Mouse (Mus musculus) limb, embryonic 11.5 days (tissue): ENCODE results near the gene Gtf2h5. TPM values are rescaled to one million over a fixed set of nuclear protein-coding genes. Genes with fewer than 3 reads are reported as not detected.

Experiments used
- ATAC-seq: fragments of 200-750 bp; cut with Nextera tagmentation; 2 replicates; pipeline ENCODE4 v1.8.0; 2017; ENCODE audit warnings: low read depth; ENCODE audit not compliant: insufficient number of reproducible peaks, low FRiP score, low TSS enrichment
- DNase-seq: peaks from one replicate; pipeline ENCODE4 v3.0.0-alpha.2; 2015; ENCODE audit warnings: low spot score
- H3K27ac ChIP-seq: fragments of 300-500 bp; sonication (generic); replicated peaks from 2 replicates; pipeline ENCODE4 v1.5.1; 2014; ENCODE audit warnings: low read depth, mild to moderate bottlenecking, low read length
- H3K27me3 ChIP-seq: fragments of 300-500 bp; sonication (generic); 2 replicates; pipeline ENCODE4 v1.6.1; 2014; ENCODE audit warnings: mild to moderate bottlenecking, low read length, mixed read lengths; ENCODE audit not compliant: control insufficient read depth, insufficient read depth
- H3K36me3 ChIP-seq: fragments of 300-500 bp; sonication (generic); 2 replicates; pipeline ENCODE4 v1.6.1; 2014; ENCODE audit warnings: mild to moderate bottlenecking, low read length, moderate library complexity, mixed read lengths; ENCODE audit not compliant: control insufficient read depth, insufficient read depth
- H3K4me1 ChIP-seq: fragments of 300-500 bp; sonication (generic); 2 replicates; pipeline ENCODE4 v1.6.1; 2014; ENCODE audit warnings: low read length, mixed read lengths; ENCODE audit not compliant: control insufficient read depth, insufficient read depth
- H3K4me2 ChIP-seq: fragments of 300-500 bp; sonication (generic); 2 replicates; pipeline ENCODE4 v1.6.1; 2014; ENCODE audit warnings: low read depth, mild to moderate bottlenecking, moderate library complexity; ENCODE audit not compliant: severe bottlenecking
- H3K4me3 ChIP-seq: fragments of 300-500 bp; sonication (generic); 2 replicates; pipeline ENCODE4 v1.5.1; 2014; ENCODE audit warnings: low read depth, low read length
- H3K9ac ChIP-seq: fragments of 300-500 bp; sonication (generic); 2 replicates; pipeline ENCODE4 v1.6.1; 2014; ENCODE audit warnings: mild to moderate bottlenecking, low read length
- H3K9me3 ChIP-seq: fragments of 300-500 bp; sonication (generic); 2 replicates; pipeline ENCODE4 v1.6.1; 2016; ENCODE audit warnings: low read length; ENCODE audit not compliant: control insufficient read depth
- WGBS: fragments of 180-500 bp; shearing (Covaris S2); extraction: QIAGEN DNeasy Blood & Tissue Kit; methylation state at CpG from one replicate; pipeline ENCODE4 v1.1.7; 2014; 5-methylcytosine and 5-hydroxymethylcytosine counted together
- polyA plus RNA-seq: library from polyadenylated mRNA; unstranded; fragments of >200 nt; fragmentation: Nextera tagmentation; extraction: Ambion mirVana; gene quantifications from 2 replicates; pipeline ENCODE4 v1.2.1, GENCODE M21; 2014

Gtf2h5 gene
- polyA plus RNA-seq, 1 experiment from 2014 or later = 169 TPM

- 81% methylated on average over 4 of the region's 4 CpGs for WGBS
- DNase-seq = no peak
Observed at GRCm38 (mm10) chr17:6117148-6117725, 37.7 kb downstream of the Gtf2h5 start.

GRCm38 (mm10) chr17:6117917-6118316, 38.3 kb downstream of the Gtf2h5 start:
- Histone ChIP-seq H3K4me1 (no peaks in the 10 kb centered on the region), H3K9ac (no peak overlapping the region), H3K27me3 (no peaks in the 10 kb centered on the region), H3K27ac (no peak overlapping the region), H3K9me3 (no peaks in the 10 kb centered on the region), H3K36me3 (peaks cover 3% of the 10 kb centered on the region; the same call in 1 of the 2 replicates), H3K4me2 (no peak overlapping the region), H3K4me3 (no peak overlapping the region)
- 69% methylated on average over 3 of the region's 3 CpGs for WGBS
- ATAC-seq (no peak), DNase-seq (no peak)

More at GRCm38 (mm10) chr17:6117148-6117725, 37.7 kb downstream of the Gtf2h5 start:
- H3K27me3 ChIP-seq = no peaks in the 10 kb centered on the region
- no peak overlapping the region for H3K9ac ChIP-seq
- H3K27ac ChIP-seq = no peak overlapping the region
- 0 out of 2 replicates have a peak, but pooled peaks cover 1% of the 10 kb centered on the region for H3K36me3 ChIP-seq
- no peak overlapping the region for H3K4me2 ChIP-seq
- no peak overlapping the region for H3K4me3 ChIP-seq
- no peaks in the 10 kb centered on the region for H3K9me3 ChIP-seq
- no peak for ATAC-seq
- H3K4me1 ChIP-seq = no peaks in the 10 kb centered on the region

- H3K36me3 ChIP-seq = peaks cover 3% of the 10 kb centered on the region; the same call in 1 of the 2 replicates
- DNase-seq (no peak), ATAC-seq (no peak)
- H3K9me3 ChIP-seq = no peaks in the 10 kb centered on the region
- no peak overlapping the region for H3K9ac ChIP-seq
- H3K27ac ChIP-seq = no peak overlapping the region
- no peaks in the 10 kb centered on the region for H3K27me3 ChIP-seq
- no peaks in the 10 kb centered on the region for H3K4me1 ChIP-seq
- WGBS = 92% methylated on average over 4 of the region's 4 CpGs
- H3K4me3 ChIP-seq = no peak overlapping the region
- H3K4me2 ChIP-seq = no peak overlapping the region
Observed at GRCm38 (mm10) chr17:6118861-6119260, 39.3 kb downstream of the Gtf2h5 start.

DNA sequence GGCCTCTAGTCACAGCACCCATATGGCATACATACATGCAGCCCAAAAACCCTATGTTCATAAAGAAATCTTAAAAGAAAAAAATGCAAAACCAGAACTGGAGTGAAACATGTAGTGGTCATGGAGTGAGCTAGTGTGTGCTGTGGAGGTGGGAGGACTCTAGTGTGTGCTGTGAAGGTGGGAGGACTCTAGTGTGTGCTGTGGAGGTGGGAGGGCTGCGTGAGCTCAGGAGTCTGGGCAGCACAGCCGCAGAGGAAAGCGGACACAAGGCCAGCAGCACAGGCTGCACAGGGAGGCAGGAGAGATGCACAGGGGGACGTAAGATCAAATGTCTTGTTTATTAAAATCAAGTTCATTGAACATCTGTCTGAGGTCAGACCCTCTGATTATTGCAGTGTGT, 44.2 kb downstream of the Gtf2h5 start:
- H3K27ac ChIP-seq = no peak overlapping the region
- H3K27me3 ChIP-seq = no peaks in the 10 kb centered on the region
- H3K9ac ChIP-seq = no peak overlapping the region
- no peak overlapping the region for H3K4me3 ChIP-seq
- no peaks in the 10 kb centered on the region for H3K9me3 ChIP-seq
- no peak for DNase-seq
- H3K36me3 ChIP-seq = peaks cover 3% of the 10 kb centered on the region
- no peak for ATAC-seq
- no peak overlapping the region for H3K4me2 ChIP-seq
- 92% methylated on average over 4 of the region's 4 CpGs for WGBS
- no peaks in the 10 kb centered on the region for H3K4me1 ChIP-seq

- Histone ChIP-seq H3K9me3 (no peaks in the 10 kb centered on the region), H3K36me3 (peaks cover 3% of the 10 kb centered on the region), H3K4me1 (no peaks in the 10 kb centered on the region), H3K27me3 (no peaks in the 10 kb centered on the region), H3K4me2 (no peak overlapping the region), H3K27ac (no peak overlapping the region), H3K9ac (no peak overlapping the region), H3K4me3 (no peak overlapping the region)
- WGBS = 95% methylated on average over 3 of the region's 3 CpGs
- ATAC-seq = no peak
- DNase-seq = no peak
Observed at GRCm38 (mm10) chr17:6125441-6125840, 45.9 kb downstream of the Gtf2h5 start.

DNA sequence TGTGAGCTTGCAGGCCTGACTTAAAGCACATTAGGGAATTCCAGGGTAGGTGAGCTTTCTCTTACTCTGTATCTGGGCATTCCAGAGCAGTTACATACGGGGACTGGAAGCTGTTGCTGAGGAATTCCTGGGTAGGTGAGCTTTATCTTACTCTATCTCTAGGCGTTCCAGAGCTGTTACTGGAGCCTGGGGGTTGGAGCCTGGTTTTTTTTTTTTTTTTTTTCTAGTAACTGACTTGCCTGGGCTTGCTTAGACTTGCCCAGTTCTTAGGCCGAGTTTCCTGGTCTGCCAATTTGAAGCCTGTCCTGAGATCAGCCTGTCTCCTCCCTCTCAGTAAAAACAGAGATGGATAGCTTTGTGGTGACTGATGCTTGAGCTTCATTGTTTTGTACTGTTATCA, 48.5 kb downstream of the Gtf2h5 start:
- no peaks in the 10 kb centered on the region for H3K9me3 ChIP-seq
- DNase-seq = no peak
- no peak overlapping the region for H3K9ac ChIP-seq
- peaks cover 3% of the 10 kb centered on the region for H3K36me3 ChIP-seq
- no peak overlapping the region for H3K27ac ChIP-seq
- WGBS = 39% methylated on average over 3 of the region's 3 CpGs
- H3K27me3 ChIP-seq = no peaks in the 10 kb centered on the region
- no peak overlapping the region for H3K4me2 ChIP-seq
- H3K4me3 ChIP-seq = no peak overlapping the region
- no peak for ATAC-seq
- H3K4me1 ChIP-seq = no peaks in the 10 kb centered on the region

DNA sequence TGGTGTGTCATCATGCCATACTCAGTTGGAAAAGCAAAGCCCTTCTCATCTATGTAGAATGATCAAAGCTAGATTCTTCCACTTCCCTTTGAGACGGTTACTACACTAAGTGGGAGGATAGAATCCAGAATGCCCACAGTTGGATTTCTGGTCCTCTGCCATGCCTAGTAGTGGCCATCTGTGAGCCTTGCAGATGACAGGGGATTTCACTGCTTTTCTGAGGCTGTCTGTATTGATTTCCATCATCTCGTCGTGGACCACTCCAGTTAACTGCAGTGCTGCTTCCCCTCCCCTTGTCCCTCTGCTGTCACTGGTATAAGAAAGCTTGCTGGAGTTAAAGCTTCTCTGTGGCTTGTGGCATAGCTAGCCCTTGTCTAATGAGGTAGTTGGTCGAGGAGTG, 49.8 kb downstream of the Gtf2h5 start:
- Histone ChIP-seq H3K27ac (no peak overlapping the region), H3K27me3 (no peaks in the 10 kb centered on the region), H3K4me1 (no peaks in the 10 kb centered on the region), H3K9ac (no peak overlapping the region), H3K9me3 (no peaks in the 10 kb centered on the region), H3K4me3 (no peak overlapping the region), H3K4me2 (no peak overlapping the region), H3K36me3 (peaks cover 3% of the 10 kb centered on the region)
- no peak for ATAC-seq
- DNase-seq = no peak
- WGBS = 90% methylated on average over 4 of the region's 4 CpGs

DNA sequence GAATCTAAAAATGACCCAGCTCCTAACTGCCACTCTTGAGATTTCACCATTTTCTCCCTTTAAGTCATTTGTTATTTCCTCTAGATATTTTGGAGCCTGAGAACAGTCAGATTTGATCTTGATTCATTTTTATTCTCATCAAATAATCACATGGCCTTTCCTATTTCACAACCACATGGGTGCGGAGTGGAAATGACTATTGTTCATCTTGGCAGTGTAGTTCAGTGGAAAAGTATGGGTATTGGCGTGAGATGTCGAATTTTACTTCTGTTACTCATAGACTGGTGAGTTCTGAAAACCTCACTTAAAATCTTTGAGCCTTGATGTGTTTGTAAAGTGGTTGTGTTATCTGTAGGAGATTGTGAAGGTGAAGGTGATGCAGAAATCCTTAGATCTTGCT, 51.5 kb downstream of the Gtf2h5 start:
- Histone ChIP-seq H3K27ac (no peak overlapping the region), H3K4me1 (no peaks in the 10 kb centered on the region)
- WGBS = 95% methylated on average over 3 of the region's 3 CpGs

More for the DNA sequence above, 51.5 kb downstream of the Gtf2h5 start:
- H3K4me2 ChIP-seq = no peak overlapping the region
- no peaks in the 10 kb centered on the region for H3K9me3 ChIP-seq
- ATAC-seq (no peak), DNase-seq (no peak)
- H3K9ac ChIP-seq = no peak overlapping the region
- H3K27me3 ChIP-seq = no peaks in the 10 kb centered on the region
- H3K36me3 ChIP-seq = peaks cover 3% of the 10 kb centered on the region; the same call in 1 of the 2 replicates
- no peak overlapping the region for H3K4me3 ChIP-seq
